Mouse (Mus musculus) spleen, adult 2 months (tissue): ENCODE data around the gene Gm10521. TPM values are rescaled to one million over a fixed set of nuclear protein-coding genes. Genes with fewer than 3 reads are reported as not detected.

Source experiments
- DNase-seq, 2 experiments: peaks; one replicate each; pipeline versions ENCODE4 v3.0.0 to v3.0.0-alpha.2; 2012 to 2021; ENCODE audit warnings: low spot score in 2 of 2, low read depth in 1 of 2
- H3K27ac ChIP-seq: fragments of 200-500 bp; 2 replicates; pipeline ENCODE4 v1.5.1; 2012; ENCODE audit warnings: low read length, inconsistent platforms; ENCODE audit not compliant: insufficient read depth
- H3K27me3 ChIP-seq: fragments of 200-500 bp; 2 replicates; pipeline ENCODE4 v1.6.1; 2012; ENCODE audit warnings: mild to moderate bottlenecking, moderate library complexity, low read length, inconsistent platforms; ENCODE audit not compliant: control insufficient read depth, insufficient read depth
- H3K36me3 ChIP-seq: fragments of 200-500 bp; 2 replicates; pipeline ENCODE4 v1.6.1; 2012; ENCODE audit warnings: mild to moderate bottlenecking, low read length, inconsistent platforms; ENCODE audit not compliant: control insufficient read depth, insufficient read depth
- H3K4me1 ChIP-seq: fragments of 200-500 bp; 2 replicates; pipeline ENCODE4 v1.6.1; 2011; ENCODE audit warnings: inconsistent platforms; ENCODE audit not compliant: control insufficient read depth, insufficient read depth, insufficient read length
- H3K4me3 ChIP-seq: fragments of 200-500 bp; 2 replicates; pipeline ENCODE4 v1.5.1; 2011; ENCODE audit warnings: mild to moderate bottlenecking, inconsistent platforms; ENCODE audit not compliant: insufficient read depth, insufficient read length; ENCODE audit errors: extremely low read depth
- CTCF ChIP-seq: fragments of 200-500 bp; IDR thresholded peaks from 2 replicates; pipeline ENCODE4 v1.5.1; 2011; ENCODE audit warnings: mild to moderate bottlenecking, inconsistent platforms; ENCODE audit not compliant: insufficient read depth, insufficient read length, insufficient replicate concordance; ENCODE audit errors: extremely low read depth
- POLR2A ChIP-seq: fragments of 200-500 bp; IDR thresholded peaks from 2 replicates; pipeline ENCODE4 v1.6.1; 2011; ENCODE audit warnings: low read depth, low read length, inconsistent platforms
- whole genome bisulfite sequencing: fragments of 180-500 bp; shearing (Covaris S2); methylation state at CpG from one replicate; pipeline ENCODE4 v1.1.7; 2018; 5-methylcytosine and 5-hydroxymethylcytosine counted together
- polyA plus RNA-seq: library from polyadenylated mRNA; depleted of rRNA; stranded (reverse); fragments of >200 nt; gene quantifications from 2 replicates; pipeline ENCODE4 v1.2.3, GENCODE M21; 2012

Gene Gm10521
- polyA plus RNA-seq, 1 experiment: 3.7 TPM

- peaks cover 13% of the 10 kb centered on the region; the same call in 1 of the 2 replicates for H3K4me1 ChIP-seq
- peak; percentile 60 to 71 for DNase-seq
- TF ChIP-seq CTCF: no peak
- no peak; the same call in 1 of the 2 replicates for TF ChIP-seq POLR2A
- peak overlapping the region; percentile 11; the same call in 1 of the 2 replicates for H3K4me3 ChIP-seq
- 0 out of 2 replicates have a peak, but pooled peaks cover 3% of the 10 kb centered on the region for H3K36me3 ChIP-seq
- H3K27ac ChIP-seq: peak overlapping the region; percentile 91
- WGBS: 6% methylated on average over 9 of the region's 9 CpGs
- H3K27me3 ChIP-seq: no peaks in the 10 kb centered on the region
Observed at GRCm38 (mm10) chr1:171920989-171921621, 25.6 kb downstream of the Gm10521 start.

GRCm38 (mm10) chr1:171921641-171922040 is 26.2 kb downstream of the Gm10521 start:
- Histone ChIP-seq H3K27ac (peak overlapping the region; percentile 91), H3K4me3 (no peak overlapping the region)
- no peak for DNase-seq

GRCm38 (mm10) chr1:171922844-171923243 is 27.4 kb downstream of the Gm10521 start:
- no peaks in the 10 kb centered on the region for H3K27me3 ChIP-seq
- no peak for TF ChIP-seq CTCF
- no peak overlapping the region for H3K4me3 ChIP-seq
- peaks cover 4% of the 10 kb centered on the region; the same call in 1 of the 2 replicates for H3K36me3 ChIP-seq
- H3K27ac ChIP-seq: peak overlapping the region; percentile 67
- WGBS: 85% methylated on average over 5 of the region's 5 CpGs
- no peak for DNase-seq
- H3K4me1 ChIP-seq: peaks cover 12% of the 10 kb centered on the region; the same call in 1 of the 2 replicates

More at GRCm38 (mm10) chr1:171921641-171922040, 26.2 kb downstream of the Gm10521 start:
- 25% methylated on average over 2 of the region's 2 CpGs for WGBS
- Histone ChIP-seq H3K4me1 (peaks cover 12% of the 10 kb centered on the region; the same call in 1 of the 2 replicates), H3K36me3 (0 out of 2 replicates have a peak, but pooled peaks cover 3% of the 10 kb centered on the region), H3K27me3 (no peaks in the 10 kb centered on the region)
- TF ChIP-seq POLR2A: no peak
- no peak for TF ChIP-seq CTCF

- Histone ChIP-seq H3K4me1 (peaks cover 6% of the 10 kb centered on the region; the same call in 1 of the 2 replicates), H3K27ac (no peak overlapping the region), H3K36me3 (peaks cover 4% of the 10 kb centered on the region), H3K27me3 (no peaks in the 10 kb centered on the region), H3K4me3 (no peak overlapping the region)
- WGBS: 93% methylated on average over 3 of the region's 3 CpGs
- TF ChIP-seq POLR2A (no peak), CTCF (no peak)
- DNase-seq: no peak
Observed at GRCm38 (mm10) chr1:171924900-171925299, 29.4 kb downstream of the Gm10521 start.

- H3K36me3 ChIP-seq: peaks cover 34% of the 10 kb centered on the region
- no peak for DNase-seq
- no peak overlapping the region for H3K4me3 ChIP-seq
- H3K27me3 ChIP-seq: no peaks in the 10 kb centered on the region
- no peaks in the 10 kb centered on the region; the same call in 1 of the 2 replicates for H3K4me1 ChIP-seq
- H3K27ac ChIP-seq: no peak overlapping the region
- no peak for TF ChIP-seq POLR2A
- TF ChIP-seq CTCF: no peak
- WGBS: 77% methylated on average over 3 of the region's 3 CpGs
Observed at GRCm38 (mm10) chr1:171933851-171934250, 38.4 kb downstream of the Gm10521 start.

- no peak overlapping the region for H3K4me3 ChIP-seq
- 69% methylated on average over 14 of the region's 14 CpGs for WGBS
- no peaks in the 10 kb centered on the region for H3K27me3 ChIP-seq
- peak overlapping the region; percentile 53 for H3K27ac ChIP-seq
- no peaks in the 10 kb centered on the region; the same call in 1 of the 2 replicates for H3K4me1 ChIP-seq
- DNase-seq: no peak
- H3K36me3 ChIP-seq: peaks cover 44% of the 10 kb centered on the region
- TF ChIP-seq CTCF: no peak
- TF ChIP-seq POLR2A: no peak
Observed at GRCm38 (mm10) chr1:171938952-171939948, 43.8 kb downstream of the Gm10521 start.
